Mouse (Mus musculus): Measurements from ENCODE around the gene Lsp1. TPM values are rescaled to one million over a fixed set of nuclear protein-coding genes. Genes with fewer than 3 reads are reported as not detected.

Gene Lsp1
- total RNA-seq, 2 experiments from 2014 or later, result 93.3 to 108 TPM

DNA sequence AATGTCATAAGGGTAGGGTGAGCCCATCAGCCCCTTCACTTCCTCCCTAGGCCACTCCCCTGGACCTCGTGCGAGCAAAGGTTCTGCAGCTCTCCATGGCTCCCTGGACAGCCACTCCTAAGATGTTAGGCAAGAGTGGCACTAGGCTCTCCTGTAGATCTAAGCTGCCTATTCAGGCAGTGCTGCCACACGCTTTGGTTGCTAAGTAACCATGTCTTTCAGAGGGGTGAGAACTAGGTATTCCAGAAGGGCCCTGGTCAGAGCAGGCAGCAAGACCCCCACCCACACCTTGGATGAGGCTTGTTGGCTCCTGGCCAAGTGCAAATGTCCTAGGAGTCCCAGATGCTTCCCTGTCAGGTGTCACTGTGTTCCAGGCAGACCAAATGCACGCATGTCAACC, 45.9 kb downstream of the Lsp1 start:
- DNase-seq, result no peak

DNA sequence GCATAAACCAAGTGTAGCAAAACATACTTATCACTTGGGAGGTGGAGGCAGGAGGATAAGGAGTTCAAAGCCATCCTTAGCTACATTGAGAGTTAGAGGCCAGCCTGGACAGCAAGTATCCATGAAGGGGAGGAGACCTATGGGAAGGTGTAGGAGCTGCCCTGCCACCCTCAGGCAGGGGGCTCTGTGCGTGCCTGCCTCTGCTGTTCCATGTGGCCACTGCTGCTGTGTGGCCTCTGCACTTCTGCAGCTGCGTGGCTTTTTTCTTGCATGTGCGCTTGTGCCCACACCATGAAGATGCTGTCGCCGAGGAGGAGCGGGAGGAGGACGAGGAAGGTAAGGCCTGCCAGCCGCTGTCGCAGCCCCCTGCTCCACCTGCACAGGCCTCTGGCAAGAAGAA, 46.8 kb downstream of the Lsp1 start:
- no peak for DNase-seq

GRCm38 (mm10) chr7:142509518-142509917, 48.9 kb downstream of the Lsp1 start:
- DNase-seq, result no peak

- DNase-seq, result no peak
Measured at GRCm38 (mm10) chr7:142510021-142510777, 49.6 kb downstream of the Lsp1 start.

GRCm38 (mm10) chr7:142514048-142514447, 53.4 kb downstream of the Lsp1 start:
- DNase-seq, result no peak

DNA sequence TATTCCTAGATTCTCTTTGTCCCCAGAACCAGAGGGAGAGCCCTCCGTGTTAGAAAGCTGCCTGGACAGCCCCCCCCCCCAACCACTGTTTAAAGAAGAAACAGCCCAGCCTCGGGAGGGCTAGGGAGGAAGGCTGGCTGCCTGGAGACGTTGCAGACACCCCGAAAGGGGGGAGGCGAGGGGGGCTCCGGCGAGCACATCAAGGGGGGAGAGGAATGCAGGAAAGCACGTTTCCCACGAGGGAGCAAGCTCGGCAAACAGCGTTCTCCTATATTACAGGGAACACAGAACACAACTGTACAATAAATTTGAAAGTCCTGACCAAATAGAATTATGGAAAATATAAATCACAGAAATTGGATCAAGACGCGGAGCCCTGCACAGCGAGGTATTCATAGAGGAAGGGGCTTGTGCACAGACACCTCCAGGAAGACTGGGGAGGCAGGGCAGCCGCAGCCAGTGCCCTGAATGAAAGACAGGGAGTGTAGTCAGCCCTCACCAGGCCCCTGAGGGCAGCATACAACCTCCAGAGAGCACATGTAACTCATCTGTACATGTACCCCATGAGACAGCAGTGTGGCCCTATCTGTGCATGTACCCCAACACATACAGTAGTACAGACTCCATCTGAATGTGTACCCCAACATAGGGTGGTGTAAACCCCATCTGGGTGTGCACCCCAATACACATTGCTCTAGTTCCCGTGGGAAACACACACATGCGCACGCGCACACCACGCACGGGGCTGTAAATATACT, 55.8 kb downstream of the Lsp1 start:
- no peak for DNase-seq

DNA sequence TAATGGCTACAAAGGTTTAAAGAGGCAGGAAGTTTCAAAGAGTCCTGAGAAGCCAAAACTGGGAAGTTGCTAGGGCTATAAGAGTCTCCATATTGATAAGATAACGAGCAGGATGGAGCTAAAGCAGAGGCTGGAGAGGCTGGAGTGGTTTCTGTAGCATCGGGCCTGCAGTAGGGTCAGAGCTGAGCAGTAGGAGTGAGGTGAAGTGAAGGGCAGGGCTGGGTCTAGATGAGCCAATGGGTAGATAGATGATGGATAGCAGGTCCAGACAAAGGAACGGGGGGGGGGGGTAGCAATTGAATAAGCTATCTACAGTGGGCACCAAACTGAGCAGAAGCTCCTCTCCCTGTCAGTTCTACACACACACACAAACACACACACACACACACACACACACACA, 56.9 kb downstream of the Lsp1 start:
- DNase-seq, result no peak

- DNase-seq, result no peak
Measured at GRCm38 (mm10) chr7:142520331-142520730, 59.7 kb downstream of the Lsp1 start.

DNA sequence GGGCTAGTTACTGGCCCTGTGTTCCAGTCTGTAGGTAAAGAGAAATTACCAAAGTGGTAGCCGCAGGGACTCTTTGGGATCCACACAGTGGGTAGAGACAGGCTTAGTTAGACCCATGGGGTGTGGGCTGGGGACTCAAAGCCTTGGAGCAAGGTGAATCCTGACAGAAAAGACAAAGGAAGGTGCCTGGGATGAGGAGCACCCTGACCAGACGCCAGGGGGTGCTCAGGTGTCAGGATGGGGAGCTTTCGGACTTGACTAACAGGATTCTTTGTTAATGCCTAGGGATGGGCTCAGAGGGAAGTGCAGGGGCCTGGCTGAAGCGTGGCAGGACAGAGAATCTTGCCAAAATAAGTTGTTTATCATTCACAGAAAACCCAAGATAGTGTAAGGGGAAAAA, 61.7 kb downstream of the Lsp1 start:
- peak; percentile 78 for DNase-seq

DNA sequence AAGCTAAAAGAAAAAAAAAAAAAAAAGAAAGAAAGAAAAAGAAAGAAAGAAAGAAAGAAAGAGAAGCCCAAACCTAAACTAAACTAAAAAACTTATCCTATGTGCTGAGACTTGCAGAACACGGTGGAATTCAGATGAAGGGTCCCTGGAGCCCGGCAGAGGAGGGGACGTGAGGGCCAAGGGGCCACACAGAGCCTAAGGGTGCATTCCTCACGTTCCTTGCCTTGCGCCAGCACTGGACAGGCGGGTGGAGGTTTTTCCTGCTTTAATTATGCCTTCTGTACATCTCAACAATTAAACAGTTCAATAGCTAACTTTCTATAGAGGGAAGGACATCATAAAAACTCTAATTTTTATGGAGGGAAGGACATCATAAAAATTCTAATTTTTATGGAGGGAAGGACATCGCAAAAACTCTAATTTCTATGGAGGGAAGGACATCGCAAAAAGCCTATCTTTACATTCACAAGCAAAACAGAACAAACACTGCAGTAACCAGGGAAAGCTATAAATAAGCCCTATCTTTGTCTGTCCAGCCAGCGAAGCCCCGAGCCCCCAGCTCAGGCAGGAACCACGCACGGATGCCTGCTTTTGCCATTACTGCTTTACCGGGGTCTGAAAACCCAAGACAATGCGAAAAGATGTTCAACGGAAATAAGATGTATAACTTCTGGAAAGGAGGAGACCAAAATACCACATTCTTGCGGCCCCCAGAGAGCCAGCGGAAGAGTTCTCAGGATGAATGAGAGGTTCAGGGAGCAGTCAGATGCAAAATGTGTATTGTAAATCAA, 62.8 kb downstream of the Lsp1 start:
- DNase-seq, result peak; percentile 46

GRCm38 (mm10) chr7:142525342-142526178, 65.0 kb downstream of the Lsp1 start:
- peak; percentile 44 for DNase-seq

DNA sequence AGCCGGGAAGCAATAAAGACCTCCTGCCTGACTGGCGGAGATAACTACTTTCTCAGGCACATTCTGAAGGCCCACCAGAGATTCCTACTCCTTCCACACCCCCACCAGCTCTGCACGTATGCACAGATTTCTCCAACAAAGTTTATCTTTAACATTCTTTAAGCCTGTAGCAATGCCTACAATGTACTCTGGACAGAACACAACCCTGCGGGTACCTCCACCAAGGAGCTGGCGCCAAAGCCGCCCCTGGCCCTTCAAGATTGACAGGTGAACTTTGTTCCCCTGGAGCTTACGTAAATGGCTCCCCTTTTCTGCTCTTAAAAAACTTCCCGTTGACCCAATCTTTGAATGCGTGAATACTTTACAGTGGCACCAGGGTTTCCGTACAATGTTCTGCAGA, 68.7 kb downstream of the Lsp1 start:
- no peak for DNase-seq

GRCm38 (mm10) chr7:142531973-142532521, 71.4 kb downstream of the Lsp1 start:
- peak; percentile 52 for DNase-seq

DNA sequence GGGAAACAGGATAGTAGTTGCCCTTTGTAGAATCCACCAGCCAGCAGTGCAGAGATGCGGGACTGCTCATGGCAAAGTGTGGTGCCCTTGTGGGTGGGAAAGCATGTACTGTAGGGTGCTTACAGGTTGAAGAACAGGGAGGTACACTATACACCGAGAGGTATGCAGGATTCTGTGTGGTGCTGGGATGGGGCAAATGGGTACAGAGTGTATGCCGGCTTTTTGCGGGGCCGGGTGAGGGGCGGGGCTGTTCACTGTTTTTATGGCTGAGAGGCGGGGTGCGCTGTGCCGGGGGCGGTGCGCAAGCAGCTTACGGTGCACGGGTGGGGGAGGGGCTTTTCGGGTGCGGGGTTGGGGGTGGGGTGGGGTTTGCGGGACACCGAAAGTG, 72.1 kb downstream of the Lsp1 start, which contains the start of gene Mrpl23:
TSS of gene Mrpl23 (plus strand) at position 16 of the 388 bp plus-strand sequence.
- DNase-seq, result no peak

- peak; percentile 91 for DNase-seq
Measured at GRCm38 (mm10) chr7:142533059-142533855, 72.6 kb downstream of the Lsp1 start.

DNA sequence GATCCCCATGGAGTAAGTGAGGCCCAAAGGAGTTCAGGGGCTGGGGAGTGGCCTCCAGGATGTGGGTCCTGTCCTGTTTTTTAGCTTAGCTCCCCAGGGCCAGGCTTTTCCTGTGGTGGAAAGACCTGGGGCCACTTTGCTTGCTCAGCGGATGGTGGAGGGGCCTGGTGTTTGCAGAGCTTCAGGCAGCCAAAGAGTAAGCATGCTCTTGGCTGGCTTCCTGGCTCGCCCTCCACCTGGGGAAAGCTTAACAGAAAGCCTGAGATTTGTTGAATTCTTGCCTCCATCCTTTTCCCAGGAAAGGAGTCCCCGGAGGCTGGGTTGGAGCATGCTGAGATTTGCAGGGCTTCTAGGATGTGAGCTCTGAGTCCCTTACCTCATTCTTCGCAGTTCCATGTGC, 74.5 kb downstream of the Lsp1 start:
- DNase-seq, result peak; percentile 45

- DNase-seq, result no peak
Measured at GRCm38 (mm10) chr7:142535832-142536231, 75.2 kb downstream of the Lsp1 start.

DNA sequence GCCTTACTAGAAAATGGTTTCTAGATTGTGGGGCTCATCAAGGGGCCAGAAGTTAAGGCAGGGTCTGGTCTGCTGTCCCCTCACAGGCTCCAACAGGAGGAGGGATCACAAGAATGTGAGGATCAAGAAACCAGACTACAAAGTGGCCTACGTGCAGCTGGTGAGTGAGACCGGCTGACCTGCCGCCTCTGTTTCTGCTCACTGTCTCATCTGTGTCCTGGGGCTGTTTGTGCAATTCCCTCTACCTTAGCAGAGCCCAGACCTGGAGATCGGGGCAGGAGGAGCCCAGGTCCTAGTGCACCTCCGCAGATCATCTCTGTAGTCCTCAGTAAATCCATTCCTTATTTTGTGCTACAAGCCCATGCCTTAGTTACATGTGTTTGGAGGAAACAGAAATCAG, 76.6 kb downstream of the Lsp1 start:
- DNase-seq, result no peak

DNA sequence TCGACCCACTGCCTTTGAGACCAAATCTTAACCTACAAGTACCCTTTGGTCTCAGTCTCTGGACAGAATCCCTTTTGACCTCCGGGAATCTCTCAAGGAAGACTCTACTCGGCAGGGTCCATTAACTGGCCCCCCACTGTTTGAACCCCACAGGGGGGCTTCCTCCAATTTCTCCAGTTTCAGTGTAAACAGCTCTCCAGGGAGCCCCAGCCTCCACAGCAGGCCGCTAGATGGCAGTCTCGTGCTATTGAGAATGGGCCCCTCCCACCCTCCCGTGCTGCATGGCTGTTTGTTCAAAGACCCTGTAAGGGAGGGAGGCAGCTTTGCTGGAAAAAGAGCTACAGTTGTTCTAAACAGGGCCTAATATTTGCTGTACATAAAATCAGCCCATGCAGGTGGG, 77.3 kb downstream of the Lsp1 start:
- DNase-seq, result peak; percentile 85

DNA sequence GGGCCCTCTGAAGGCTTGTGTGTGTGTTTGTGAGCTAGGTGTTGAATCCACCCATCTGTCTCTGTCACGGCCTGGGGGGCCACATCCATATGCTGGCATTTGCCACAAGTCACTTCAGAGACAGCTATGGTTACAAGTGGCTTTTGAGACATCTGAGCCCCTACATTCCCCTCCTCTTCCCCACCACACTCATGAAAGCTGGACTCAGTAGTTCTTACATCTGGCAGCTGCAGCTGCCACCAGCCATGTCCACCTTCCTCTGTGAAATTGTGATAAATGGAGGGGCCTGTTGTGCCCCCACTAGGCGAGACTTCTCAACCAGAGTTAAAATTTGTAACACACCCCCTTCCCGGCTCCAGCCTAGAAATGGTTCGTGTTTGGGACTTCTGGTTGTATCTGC, 77.7 kb downstream of the Lsp1 start:
- no peak for DNase-seq

DNA sequence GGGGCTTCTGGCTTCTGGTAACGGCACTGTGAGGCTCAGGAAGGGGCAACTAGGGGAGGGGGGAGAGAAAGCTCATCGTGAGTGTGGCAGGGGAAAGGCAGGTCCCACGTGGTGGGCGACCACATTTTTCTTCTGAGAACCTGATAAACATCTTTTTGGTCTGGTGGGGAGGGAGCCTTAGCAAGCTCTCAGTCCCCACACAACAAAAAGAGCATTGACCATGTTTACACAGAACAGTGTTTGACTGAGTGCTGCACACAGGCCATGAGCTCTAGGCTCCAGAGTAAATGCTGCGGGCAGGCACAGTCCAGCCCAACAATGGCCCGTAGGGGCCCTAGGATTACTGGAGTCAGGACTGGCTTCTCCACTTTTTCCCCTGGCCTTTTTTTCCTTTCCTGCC, 78.2 kb downstream of the Lsp1 start:
- DNase-seq, result no peak
